Comparison of ENCODE assay signal across 18 mouse cellular contexts in genomic region chr19:25415448-25415847, GRCm38 (mm10).
DNase-seq lines count a peak whose midpoint lies in the region; ATAC-seq and TF ChIP-seq lines count a peak whose summit lies in the region.
"Had no signal": no experiment of that assay in that cellular context is flagged by ENCODE, and none has a peak within 500 bp of the region (broad histone marks: within the 10 kb centered on the region; RNA-seq: fewer than 3 reads in every experiment).

No protein-coding gene starts in this region.

- no peak for TF ChIP-seq CTCF in lung, postnatal 0 days (IDR thresholded peaks at IDR 0.05)
- no peak for TF ChIP-seq CTCF in stomach, postnatal 0 days (IDR thresholded peaks at IDR 0.05; ENCODE audit: low read depth)

- H3K9ac ChIP-seq in heart, embryonic 12.5 days = 0 out of 2 replicates have a peak overlapping the region, but pooled peaks have one; percentile 34
- no peak overlapping the region for H3K9ac ChIP-seq in lung, embryonic 15.5 days
- no peak overlapping the region for H3K9ac ChIP-seq in lung, postnatal 0 days (replicated peaks; ENCODE audit: low read depth)
- H3K9ac ChIP-seq in limb, embryonic 12.5 days (replicated peaks) = no peak overlapping the region
- no peak overlapping the region for H3K9ac ChIP-seq in stomach, postnatal 0 days (ENCODE audit: low read length)
- H3K9ac ChIP-seq in forebrain, embryonic 14.5 days (ENCODE audit: low read length) = no peak overlapping the region
- H3K9ac ChIP-seq: forebrain, embryonic 15.5 days; neural tube, embryonic 15.5 days had no signal

- H3K4me3 ChIP-seq in heart, embryonic 12.5 days = no peak overlapping the region
- no peak overlapping the region for H3K4me3 ChIP-seq in lung, embryonic 15.5 days
- H3K4me3 ChIP-seq in lung, postnatal 0 days (ENCODE audit: low read depth, low read length) = no peak overlapping the region
- H3K4me3 ChIP-seq in limb, embryonic 12.5 days (replicated peaks) = no peak overlapping the region
- H3K4me3 ChIP-seq in stomach, postnatal 0 days (ENCODE audit: low read depth, low read length) = no peak overlapping the region
- no peak overlapping the region for H3K4me3 ChIP-seq in forebrain, embryonic 14.5 days (ENCODE audit: low read depth, low read length)
- H3K4me3 ChIP-seq: forebrain, embryonic 15.5 days; midbrain, embryonic 10.5 days; neural tube, embryonic 15.5 days had no signal

- H3K36me3 ChIP-seq in heart, embryonic 12.5 days = peaks cover 68% of the 10 kb centered on the region
- H3K36me3 ChIP-seq in lung, embryonic 15.5 days = peaks cover 1% of the 10 kb centered on the region; the same call in 1 of the 2 replicates
- H3K36me3 ChIP-seq in lung, postnatal 0 days (ENCODE audit: insufficient read depth, low read length) = no peaks in the 10 kb centered on the region
- peaks cover 55% of the 10 kb centered on the region for H3K36me3 ChIP-seq in limb, embryonic 12.5 days
- H3K36me3 ChIP-seq in stomach, postnatal 0 days (ENCODE audit: control insufficient read depth, insufficient read depth, low read length) = peaks cover 6% of the 10 kb centered on the region
- H3K36me3 ChIP-seq in forebrain, embryonic 14.5 days (ENCODE audit: control insufficient read depth, insufficient read depth, low read length) = no peaks in the 10 kb centered on the region
- H3K36me3 ChIP-seq: forebrain, embryonic 15.5 days had no signal

- ATAC-seq in heart, embryonic 12.5 days (ENCODE audit: insufficient number of reproducible peaks, low FRiP score) = no peak
- no peak for ATAC-seq in lung, embryonic 15.5 days (ENCODE audit: borderline replicate concordance, extremely low read depth, low FRiP score, low TSS enrichment)
- no peak for ATAC-seq in lung, postnatal 0 days
- no peak for ATAC-seq in limb, embryonic 12.5 days (ENCODE audit: insufficient number of reproducible peaks, insufficient read depth, low FRiP score, low TSS enrichment, low read depth)
- ATAC-seq in stomach, postnatal 0 days (ENCODE audit: low FRiP score, low TSS enrichment) = no peak
- ATAC-seq in forebrain, embryonic 14.5 days = no peak
- ATAC-seq: forebrain, embryonic 15.5 days; hindbrain, postnatal 0 days had no signal

- 50% methylated on average over 5 of the region's 5 CpGs for WGBS in heart, embryonic 12.5 days
- WGBS in lung, embryonic 15.5 days = 30% methylated on average over 5 of the region's 5 CpGs
- 48% methylated on average over 5 of the region's 5 CpGs for WGBS in lung, postnatal 0 days
- WGBS in limb, embryonic 12.5 days = 43% methylated on average over 5 of the region's 5 CpGs
- 25% methylated on average over 5 of the region's 5 CpGs for WGBS in stomach, postnatal 0 days
- 73% methylated on average over 5 of the region's 5 CpGs for WGBS in forebrain, embryonic 14.5 days

- DNase-seq in heart, postnatal 36 days = no peak
- DNase-seq in lung, postnatal 0 days (ENCODE audit: low spot score) = no peak
- DNase-seq in stomach, postnatal 0 days (ENCODE audit: low spot score) = no peak
- DNase-seq in testis, postnatal 10 days (ENCODE audit: low spot score) = no peak
- DNase-seq in forebrain, embryonic 14.5 days (ENCODE audit: low spot score) = no peak
- DNase-seq: adrenal gland, adult 2 months; B cell, adult 2 months; cerebellum, adult 2 months; heart, postnatal 4 days; spleen, adult 18-20 months had no signal

- H3K4me1 ChIP-seq in heart, embryonic 12.5 days (replicated peaks) = peaks cover 77% of the 10 kb centered on the region
- peaks cover 47% of the 10 kb centered on the region for H3K4me1 ChIP-seq in lung, embryonic 15.5 days
- H3K4me1 ChIP-seq in lung, postnatal 0 days (ENCODE audit: insufficient read depth, low read depth, low read length) = no peaks in the 10 kb centered on the region
- peaks cover 57% of the 10 kb centered on the region for H3K4me1 ChIP-seq in limb, embryonic 12.5 days (replicated peaks)
- peaks cover 5% of the 10 kb centered on the region; the same call in 1 of the 2 replicates for H3K4me1 ChIP-seq in stomach, postnatal 0 days (replicated peaks; ENCODE audit: control insufficient read depth, insufficient read depth)
- H3K4me1 ChIP-seq in forebrain, embryonic 14.5 days (ENCODE audit: control insufficient read depth, insufficient read depth, low read length) = no peaks in the 10 kb centered on the region
- H3K4me1 ChIP-seq: forebrain, embryonic 15.5 days had no signal

- peak overlapping the region; percentile 1; the same call in 1 of the 2 replicates for H3K4me2 ChIP-seq in heart, embryonic 12.5 days
- no peak overlapping the region for H3K4me2 ChIP-seq in lung, embryonic 15.5 days
- no peak overlapping the region for H3K4me2 ChIP-seq in lung, postnatal 0 days (replicated peaks; ENCODE audit: low read depth, low read length)
- H3K4me2 ChIP-seq in limb, embryonic 12.5 days = peak overlapping the region; percentile 13
- H3K4me2 ChIP-seq in stomach, postnatal 0 days (replicated peaks; ENCODE audit: low read depth) = no peak overlapping the region
- no peak overlapping the region for H3K4me2 ChIP-seq in forebrain, embryonic 14.5 days (ENCODE audit: low read length)
- H3K4me2 ChIP-seq: forebrain, embryonic 15.5 days; liver, embryonic 11.5 days; neural tube, embryonic 15.5 days had no signal

- no peaks in the 10 kb centered on the region for H3K27me3 ChIP-seq in heart, embryonic 12.5 days (replicated peaks)
- H3K27me3 ChIP-seq in lung, embryonic 15.5 days = no peaks in the 10 kb centered on the region
- no peaks in the 10 kb centered on the region for H3K27me3 ChIP-seq in lung, postnatal 0 days (replicated peaks; ENCODE audit: insufficient read depth, low read length)
- no peaks in the 10 kb centered on the region for H3K27me3 ChIP-seq in limb, embryonic 12.5 days
- no peaks in the 10 kb centered on the region for H3K27me3 ChIP-seq in stomach, postnatal 0 days (ENCODE audit: control insufficient read depth, insufficient read depth, low read length)
- H3K27me3 ChIP-seq in forebrain, embryonic 14.5 days (replicated peaks; ENCODE audit: control insufficient read depth, insufficient read depth, low read length) = no peaks in the 10 kb centered on the region
- H3K27me3 ChIP-seq: forebrain, embryonic 15.5 days; neural tube, embryonic 15.5 days had no signal

- H3K27ac ChIP-seq in heart, embryonic 12.5 days (ENCODE audit: poor library complexity, severe bottlenecking) = peak overlapping the region; percentile 63
- peak overlapping the region; percentile 49; the same call in 1 of the 2 replicates for H3K27ac ChIP-seq in lung, embryonic 15.5 days
- H3K27ac ChIP-seq in lung, postnatal 0 days (ENCODE audit: low read length) = no peak overlapping the region
- H3K27ac ChIP-seq in limb, embryonic 12.5 days = peak overlapping the region; percentile 81
- peak overlapping the region; percentile 64 for H3K27ac ChIP-seq in stomach, postnatal 0 days (replicated peaks)
- no peak overlapping the region for H3K27ac ChIP-seq in forebrain, embryonic 14.5 days (ENCODE audit: low read depth, low read length)
- H3K27ac ChIP-seq: forebrain, embryonic 15.5 days; hindbrain, postnatal 0 days; midbrain, embryonic 10.5 days had no signal

- intact Hi-C loops in heart, postnatal 36 days (cut with DNase I) = no loop called here

- TF ChIP-seq EP300 in lung, postnatal 0 days (IDR thresholded peaks at IDR 0.05) = no peak
- no peak for TF ChIP-seq EP300 in stomach, postnatal 0 days (optimal IDR thresholded peaks at IDR 0.05)

- no peaks in the 10 kb centered on the region for H3K9me3 ChIP-seq in heart, embryonic 12.5 days (replicated peaks)
- H3K9me3 ChIP-seq in lung, embryonic 15.5 days = no peaks in the 10 kb centered on the region
- H3K9me3 ChIP-seq in lung, postnatal 0 days (ENCODE audit: low read length) = no peaks in the 10 kb centered on the region
- H3K9me3 ChIP-seq in limb, embryonic 12.5 days = 0 out of 2 replicates have a peak, but pooled peaks cover 9% of the 10 kb centered on the region
- no peaks in the 10 kb centered on the region for H3K9me3 ChIP-seq in stomach, postnatal 0 days (ENCODE audit: control insufficient read depth, low read length)
- no peaks in the 10 kb centered on the region for H3K9me3 ChIP-seq in forebrain, embryonic 14.5 days (replicated peaks; ENCODE audit: control insufficient read depth, low read length)
- H3K9me3 ChIP-seq: forebrain, embryonic 15.5 days; midbrain, embryonic 10.5 days; neural tube, embryonic 15.5 days had no signal

Comparison
In these comparisons a context has a peak if more than half of its experiments do, and no peak if none do; other contexts are left out.
1. H3K27ac ChIP-seq: peak in heart, embryonic 12.5 days (single experiment), lung, embryonic 15.5 days (single experiment), limb, embryonic 12.5 days (single experiment) and stomach, postnatal 0 days (single experiment); none in lung, postnatal 0 days (single experiment) and forebrain, embryonic 14.5 days (single experiment).
2. H3K4me2 ChIP-seq: peak in heart, embryonic 12.5 days (single experiment) and limb, embryonic 12.5 days (single experiment); none in lung, embryonic 15.5 days (single experiment), lung, postnatal 0 days (single experiment), stomach, postnatal 0 days (single experiment) and forebrain, embryonic 14.5 days (single experiment).